Mouse (Mus musculus) spleen, adult 12 weeks (tissue): ENCODE data around the gene Tnfrsf13c.

Source experiments
- DNase-seq: peaks from one replicate; pipeline ENCODE4 v3.0.0; 2022; ENCODE audit warnings: low spot score

Gene Tnfrsf13c

GRCm38 (mm10) chr15:82207504-82208219 lies 16.5 kb downstream of the Tnfrsf13c start:
- no peak for DNase-seq

- DNase-seq, result no peak
These were observed 17.1 kb downstream of the Tnfrsf13c start for GRCm38 (mm10) chr15:82207105-82207459.

GRCm38 (mm10) chr15:82206365-82207104 lies 17.6 kb downstream of the Tnfrsf13c start:
- no peak for DNase-seq

GRCm38 (mm10) chr15:82204680-82205371 lies 19.3 kb downstream of the Tnfrsf13c start:
- DNase-seq, result no peak

GRCm38 (mm10) chr15:82203611-82204351 lies 20.4 kb downstream of the Tnfrsf13c start:
- no peak for DNase-seq

GRCm38 (mm10) chr15:82203090-82203489 lies 21.1 kb downstream of the Tnfrsf13c start:
- DNase-seq, result no peak

GRCm38 (mm10) chr15:82202086-82202485 lies 22.1 kb downstream of the Tnfrsf13c start:
- no peak for DNase-seq

GRCm38 (mm10) chr15:82199546-82199945 lies 24.6 kb downstream of the Tnfrsf13c start:
- no peak for DNase-seq

GRCm38 (mm10) chr15:82198342-82198741 lies 25.8 kb downstream of the Tnfrsf13c start:
- DNase-seq, result no peak

- no peak for DNase-seq
These were observed 26.2 kb downstream of the Tnfrsf13c start for GRCm38 (mm10) chr15:82197937-82198336.

GRCm38 (mm10) chr15:82197246-82197750 lies 26.9 kb downstream of the Tnfrsf13c start:
- no peak for DNase-seq

GRCm38 (mm10) chr15:82196300-82196699 lies 27.9 kb downstream of the Tnfrsf13c start:
- DNase-seq, result no peak

GRCm38 (mm10) chr15:82192617-82193016 lies 31.6 kb downstream of the Tnfrsf13c start:
- no peak for DNase-seq

GRCm38 (mm10) chr15:82188481-82189240 lies 35.5 kb downstream of the Tnfrsf13c start:
- no peak for DNase-seq

- no peak for DNase-seq
These were observed 36.2 kb downstream of the Tnfrsf13c start for GRCm38 (mm10) chr15:82187924-82188323.

GRCm38 (mm10) chr15:82187401-82187800 lies 36.8 kb downstream of the Tnfrsf13c start:
- DNase-seq, result no peak

- DNase-seq, result no peak
These were observed 37.2 kb downstream of the Tnfrsf13c start for GRCm38 (mm10) chr15:82186931-82187330.

- no peak for DNase-seq
These were observed 38.0 kb downstream of the Tnfrsf13c start for GRCm38 (mm10) chr15:82186131-82186530.

GRCm38 (mm10) chr15:82185062-82185783 lies 38.9 kb downstream of the Tnfrsf13c start:
- DNase-seq, result no peak

- no peak for DNase-seq
These were observed 39.5 kb downstream of the Tnfrsf13c start for GRCm38 (mm10) chr15:82184656-82185055.

GRCm38 (mm10) chr15:82184183-82184582 lies 40.0 kb downstream of the Tnfrsf13c start:
- peak; percentile 46 for DNase-seq
